21 mouse cellular contexts compared by ENCODE assay signal in the genomic region with DNA sequence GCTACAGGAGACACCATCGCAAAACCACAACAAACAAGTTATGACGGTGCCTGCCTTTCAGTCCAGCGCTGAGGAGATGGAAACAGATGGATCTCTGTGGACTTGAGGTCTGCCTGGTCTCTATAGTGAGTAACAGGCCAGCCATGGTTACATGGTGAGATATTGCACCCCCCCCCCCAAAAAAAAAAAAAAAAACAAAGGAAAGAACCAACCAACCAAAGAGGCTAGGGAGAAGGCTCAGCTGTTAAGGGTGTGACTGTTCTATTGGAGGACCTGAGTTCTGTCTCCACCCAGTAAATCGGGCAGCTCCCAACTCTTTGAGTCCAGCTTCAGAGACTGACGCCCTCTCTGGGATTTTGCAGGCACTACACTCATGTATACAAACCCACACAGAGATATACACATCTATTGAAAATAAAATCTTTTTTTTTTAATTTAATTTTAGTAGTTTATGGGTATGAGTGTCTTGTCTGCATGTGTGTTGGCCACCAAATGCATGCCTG.
"Had no signal": no experiment of that assay in that cellular context is flagged by ENCODE, and none has a peak within 500 bp of the region (broad histone marks: within the 10 kb centered on the region; RNA-seq: fewer than 3 reads in every experiment).

No protein-coding gene starts in this region.

- DNase-seq: kidney, adult 9 months; kidney, postnatal 14 days; kidney, postnatal 4 days; layer of hippocampus, adult 9-11 months; liver; lung, adult 18-20 months; lung, postnatal 10 days; lung, postnatal 4 days; midbrain, embryonic 14.5 days; right cerebral cortex, adult 18-20 months; right cerebral cortex, postnatal 14 days; right cerebral cortex, postnatal 4 days; thymus, postnatal 25 days had no signal

- H3K36me3 ChIP-seq: limb, embryonic 10.5 days; limb, embryonic 13.5 days; lung, embryonic 15.5 days; midbrain, embryonic 10.5 days had no signal

- H3K4me1 ChIP-seq: limb, embryonic 10.5 days; limb, embryonic 13.5 days; liver, embryonic 12.5 days; liver, embryonic 15.5 days; lung, embryonic 15.5 days; midbrain, embryonic 10.5 days had no signal

- H3K4me3 ChIP-seq: layer of hippocampus, adult 2 months; limb, embryonic 10.5 days; limb, embryonic 13.5 days; liver, embryonic 12.5 days; liver, embryonic 15.5 days; lung, embryonic 15.5 days; megakaryocyte, embryonic 14.5 days; midbrain, embryonic 10.5 days had no signal

- H3K9me3 ChIP-seq: limb, embryonic 10.5 days; limb, embryonic 13.5 days; liver, embryonic 12.5 days; liver, embryonic 15.5 days; lung, embryonic 15.5 days; midbrain, embryonic 10.5 days had no signal

- H3K9ac ChIP-seq: limb, embryonic 13.5 days; liver, embryonic 12.5 days; liver, embryonic 15.5 days; lung, embryonic 15.5 days had no signal

- H3K27me3 ChIP-seq: limb, embryonic 13.5 days; liver, embryonic 12.5 days; liver, embryonic 15.5 days; lung, embryonic 15.5 days; megakaryocyte, embryonic 14.5 days had no signal

- H3K27ac ChIP-seq: layer of hippocampus, adult 2 months; limb, embryonic 10.5 days; limb, embryonic 13.5 days; liver, embryonic 12.5 days; liver, embryonic 15.5 days; lung, embryonic 15.5 days; midbrain, embryonic 10.5 days had no signal

- H3K4me2 ChIP-seq: limb, embryonic 13.5 days; liver, embryonic 12.5 days; liver, embryonic 15.5 days; lung, embryonic 15.5 days had no signal

- ATAC-seq: liver, embryonic 12.5 days had no signal
